In genomic region chr6:83006114-83006513, GRCm38 (mm10) we compare ENCODE assay signal across 24 mouse cellular contexts. TPM values are rescaled to one million over a fixed set of nuclear protein-coding genes. Genes with fewer than 3 reads are reported as not detected.
DNase-seq lines count a peak whose midpoint lies in the region; ATAC-seq lines count a peak whose summit lies in the region.
"Had no signal": no experiment of that assay in that cellular context is flagged by ENCODE, and none has a peak within 500 bp of the region (broad histone marks: within the 10 kb centered on the region; RNA-seq: fewer than 3 reads in every experiment).

No protein-coding gene starts in this region.

- no peak for DNase-seq in liver
- DNase-seq in NIH3T3 (ENCODE audit: low read depth): peak; percentile 84
- DNase-seq in kidney, adult 9 months: no peak
- no peak for DNase-seq in layer of hippocampus, adult 9-11 months
- DNase-seq in layer of hippocampus, adult 8-10 months (ENCODE audit: low spot score in 2 of 2): no peak
- DNase-seq: adrenal gland, adult 8-10 months; B cell, adult 2 months; cerebellum, adult 11 months; cerebellum, postnatal 10 days; heart, postnatal 14 days; layer of hippocampus, postnatal 36 days; lung, embryonic 14.5 days; retina, postnatal 1 day; thymus, postnatal 14 days had no signal

- 0 out of 2 replicates have a peak overlapping the region, but pooled peaks have one; percentile 32 for H3K27ac ChIP-seq in liver, embryonic 12.5 days
- H3K27ac ChIP-seq: hindbrain, embryonic 15.5 days; limb, embryonic 13.5 days had no signal

- H3K9ac ChIP-seq in liver, embryonic 12.5 days: no peak overlapping the region
- H3K9ac ChIP-seq: embryonic facial prominence, embryonic 13.5 days; heart, embryonic 12.5 days; hindbrain, embryonic 15.5 days; limb, embryonic 13.5 days; lung, embryonic 14.5 days had no signal

- no peak for ATAC-seq in liver, embryonic 12.5 days
- peak; percentile 33 to 43 for ATAC-seq in hematopoietic stem cell, adult 5-6 weeks (replicated peaks in 1 of 2; ENCODE audit: insufficient read depth in 1 of 2, low FRiP score in 2 of 2, low TSS enrichment in 1 of 2, low read depth in 1 of 2, poor library complexity in 2 of 2, severe bottlenecking in 2 of 2)
- peak; percentile 62 for ATAC-seq in megakaryocyte progenitor cell, adult 5-6 weeks (replicated peaks; ENCODE audit: poor library complexity)
- ATAC-seq: forebrain, embryonic 16.5 days; intestine, embryonic 16.5 days; midbrain, embryonic 16.5 days had no signal

- no peak overlapping the region for H3K4me2 ChIP-seq in liver, embryonic 12.5 days
- H3K4me2 ChIP-seq: embryonic facial prominence, embryonic 13.5 days; heart, embryonic 12.5 days; hindbrain, embryonic 15.5 days; limb, embryonic 13.5 days; lung, embryonic 14.5 days had no signal

- H3K4me1 ChIP-seq in liver, embryonic 12.5 days: peaks cover 40% of the 10 kb centered on the region
- H3K4me1 ChIP-seq: hindbrain, embryonic 15.5 days had no signal

- no peaks in the 10 kb centered on the region for H3K27me3 ChIP-seq in liver, embryonic 12.5 days (replicated peaks)
- H3K27me3 ChIP-seq: embryonic facial prominence, embryonic 13.5 days; heart, embryonic 12.5 days; hindbrain, embryonic 15.5 days; limb, embryonic 13.5 days had no signal

- WGBS in liver, embryonic 12.5 days (ENCODE audit: insufficient replicate concordance): 62% methylated on average over 6 of the region's 6 CpGs

- no peaks in the 10 kb centered on the region for H3K36me3 ChIP-seq in liver, embryonic 12.5 days
- H3K36me3 ChIP-seq: embryonic facial prominence, embryonic 13.5 days; heart, embryonic 12.5 days; hindbrain, embryonic 15.5 days; limb, embryonic 13.5 days had no signal

- H3K9me3 ChIP-seq in liver, embryonic 12.5 days (replicated peaks): no peaks in the 10 kb centered on the region
- H3K9me3 ChIP-seq: embryonic facial prominence, embryonic 13.5 days; heart, embryonic 12.5 days; hindbrain, embryonic 15.5 days; limb, embryonic 13.5 days had no signal

- H3K4me3 ChIP-seq in liver, embryonic 12.5 days: no peak overlapping the region
- H3K4me3 ChIP-seq: embryonic facial prominence, embryonic 13.5 days; heart, embryonic 12.5 days; hindbrain, embryonic 15.5 days; limb, embryonic 13.5 days had no signal

RNA-seq across cellular contexts. Expression of gene Dok1, which starts 27.2 kb away (rescaled TPM):
- polyA plus RNA-seq in liver, embryonic 12.5 days (2016; fragmentation: Nextera tagmentation; extraction: Ambion mirVana): 22.2 and 22.6 TPM in 2 replicates
- 22.9 and 39.6 TPM in 2 replicates for total RNA-seq in hematopoietic stem cell, adult 5-6 weeks (2017)
- 6.5 and 6.8 TPM in 2 replicates for total RNA-seq in megakaryocyte progenitor cell, adult 5-6 weeks (2015)
- total RNA-seq in megakaryocyte progenitor cell, adult 5-6 weeks (2017): 14.1 and 18.2 TPM in 2 replicates
- total RNA-seq in layer of hippocampus, adult 8-10 months (2022): 1 to 10 TPM; 3.3 to 7.4 (median 5.0) TPM

RNA-seq across cellular contexts. Expression of gene Loxl3, which starts 27.9 kb away (rescaled TPM):
- 3.1 and 3.2 TPM in 2 replicates for polyA plus RNA-seq in liver, embryonic 12.5 days (2016; fragmentation: Nextera tagmentation; extraction: Ambion mirVana)
- total RNA-seq in hematopoietic stem cell, adult 5-6 weeks (2017): 1.3 and 2.2 TPM in 2 replicates
- total RNA-seq in megakaryocyte progenitor cell, adult 5-6 weeks (2015): 0.59 and 1.4 TPM in 2 replicates
- total RNA-seq in megakaryocyte progenitor cell, adult 5-6 weeks (2017): 1.0 and 1.7 TPM in 2 replicates
- 1 to 10 TPM; 2.5 to 4.7 (median 3.2) TPM for total RNA-seq in layer of hippocampus, adult 8-10 months (2022)

RNA-seq across cellular contexts. Expression of gene Aup1, which starts 48.2 kb away (rescaled TPM):
- polyA plus RNA-seq in liver, embryonic 12.5 days (2016; fragmentation: Nextera tagmentation; extraction: Ambion mirVana): 215 and 233 TPM in 2 replicates
- total RNA-seq in hematopoietic stem cell, adult 5-6 weeks (2017): 114 and 124 TPM in 2 replicates
- total RNA-seq in megakaryocyte progenitor cell, adult 5-6 weeks (2015): 135 and 178 TPM in 2 replicates
- 112 and 133 TPM in 2 replicates for total RNA-seq in megakaryocyte progenitor cell, adult 5-6 weeks (2017)
- total RNA-seq in layer of hippocampus, adult 8-10 months (2022): 100 to 1,000 TPM; 123 to 153 (median 136) TPM

RNA-seq across cellular contexts. Expression of gene Htra2, which starts 49.0 kb away (rescaled TPM):
- polyA plus RNA-seq in liver, embryonic 12.5 days (2016; fragmentation: Nextera tagmentation; extraction: Ambion mirVana): 147 and 154 TPM in 2 replicates
- total RNA-seq in hematopoietic stem cell, adult 5-6 weeks (2017): 42.7 and 43.3 TPM in 2 replicates
- total RNA-seq in megakaryocyte progenitor cell, adult 5-6 weeks (2015): 128 and 129 TPM in 2 replicates
- total RNA-seq in megakaryocyte progenitor cell, adult 5-6 weeks (2017): 77.3 and 82.3 TPM in 2 replicates
- 10 to 100 TPM; 50.0 to 60.6 (median 51.8) TPM for total RNA-seq in layer of hippocampus, adult 8-10 months (2022)

RNA-seq across cellular contexts. Expression of gene Dqx1, which starts 51.5 kb away (rescaled TPM):
- polyA plus RNA-seq in liver, embryonic 12.5 days (2016; fragmentation: Nextera tagmentation; extraction: Ambion mirVana): 5.0 and 5.4 TPM in 2 replicates
- 0.13 and 0.25 TPM in 2 replicates for total RNA-seq in hematopoietic stem cell, adult 5-6 weeks (2017)
- 1.2 and 1.7 TPM in 2 replicates for total RNA-seq in megakaryocyte progenitor cell, adult 5-6 weeks (2015)
- 0.75 and 1.0 TPM in 2 replicates for total RNA-seq in megakaryocyte progenitor cell, adult 5-6 weeks (2017)
- 1 to 10 TPM in 3 of 4 experiments, under 1 TPM in 1; 0.41 to 2.1 (median 1.5) TPM for total RNA-seq in layer of hippocampus, adult 8-10 months (2022)
